In genomic region chr11:98447475-98447834, GRCm38 (mm10) we compare ENCODE assay signal across 8 mouse cellular contexts. TPM values are rescaled to one million over a fixed set of nuclear protein-coding genes. Genes with fewer than 3 reads are reported as not detected.
DNase-seq lines count a peak whose midpoint lies in the region; ATAC-seq and TF ChIP-seq lines count a peak whose summit lies in the region.

No protein-coding gene starts in this region.

- no peaks in the 10 kb centered on the region for H3K27me3 ChIP-seq in heart, embryonic 14.5 days (ENCODE audit: control insufficient read depth, insufficient read depth, low read length)
- H3K27me3 ChIP-seq in heart, adult 2 months (ENCODE audit: control insufficient read depth, insufficient read depth, low read length): no peaks in the 10 kb centered on the region; the same call in 1 of the 2 replicates
- peaks cover 46% of the 10 kb centered on the region for H3K27me3 ChIP-seq in hindbrain, embryonic 12.5 days
- H3K27me3 ChIP-seq in liver, embryonic 15.5 days: peaks cover 68% of the 10 kb centered on the region

- no peak for TF ChIP-seq CTCF in heart, adult 2 months (IDR thresholded peaks at IDR 0.05)

- no peak for ATAC-seq in heart, embryonic 14.5 days (ENCODE audit: insufficient number of reproducible peaks, insufficient read depth, low FRiP score, low read depth)
- no peak for ATAC-seq in hindbrain, embryonic 12.5 days (ENCODE audit: low FRiP score)
- no peak for ATAC-seq in liver, embryonic 15.5 days (ENCODE audit: insufficient read depth)

- H3K27ac ChIP-seq in heart, embryonic 14.5 days (replicated peaks in 1 of 2; ENCODE audit: control insufficient read depth in 1 of 2, insufficient read depth in 1 of 2, low read depth in 2 of 2, low read length in 2 of 2): no peak overlapping the region
- no peak overlapping the region for H3K27ac ChIP-seq in heart, adult 2 months
- no peak overlapping the region for H3K27ac ChIP-seq in hindbrain, embryonic 12.5 days
- H3K27ac ChIP-seq in liver, embryonic 15.5 days (replicated peaks): peak overlapping the region; percentile 79

- no peaks in the 10 kb centered on the region for H3K79me2 ChIP-seq in heart, adult 2 months (replicated peaks; ENCODE audit: control insufficient read depth, insufficient read depth, low read length)

- H3K9ac ChIP-seq in heart, embryonic 14.5 days (ENCODE audit: low read length): peak overlapping the region; percentile 57; the same call in 1 of the 2 replicates
- no peak overlapping the region for H3K9ac ChIP-seq in heart, adult 2 months (ENCODE audit: low read depth, low read length)
- 0 out of 2 replicates have a peak overlapping the region, but pooled peaks have one; percentile 8 for H3K9ac ChIP-seq in hindbrain, embryonic 12.5 days
- H3K9ac ChIP-seq in liver, embryonic 15.5 days: no peak overlapping the region

- H3K4me1 ChIP-seq in heart, embryonic 14.5 days (ENCODE audit: control insufficient read depth in 2 of 2, insufficient read depth in 2 of 2, low read length in 2 of 2): peaks cover 9 to 23% of the 10 kb centered on the region in 2 experiments
- H3K4me1 ChIP-seq in heart, adult 2 months (ENCODE audit: control insufficient read depth, insufficient read depth, low read length): no peaks in the 10 kb centered on the region
- peaks cover 14% of the 10 kb centered on the region for H3K4me1 ChIP-seq in hindbrain, embryonic 12.5 days
- no peaks in the 10 kb centered on the region; the same call in 1 of the 2 replicates for H3K4me1 ChIP-seq in liver, embryonic 15.5 days (replicated peaks)

- H3K4me2 ChIP-seq in heart, embryonic 14.5 days (ENCODE audit: low read length): peak overlapping the region; percentile 65
- H3K4me2 ChIP-seq in hindbrain, embryonic 12.5 days (replicated peaks): peak overlapping the region; percentile 32
- H3K4me2 ChIP-seq in liver, embryonic 15.5 days: no peak overlapping the region

- peak overlapping the region in 1 of 2 experiments; percentile 28; a peak in 1 of 4 replicates for H3K4me3 ChIP-seq in heart, embryonic 14.5 days (ENCODE audit: control insufficient read depth in 1 of 2, insufficient read depth in 1 of 2, low read depth in 1 of 2, low read length in 2 of 2)
- H3K4me3 ChIP-seq in heart, adult 2 months: no peak overlapping the region
- peak overlapping the region; percentile 17 for H3K4me3 ChIP-seq in hindbrain, embryonic 12.5 days
- peak overlapping the region; percentile 49 for H3K4me3 ChIP-seq in liver, embryonic 15.5 days (replicated peaks)

- TF ChIP-seq POLR2A in heart, adult 2 months (IDR thresholded peaks at IDR 0.05; ENCODE audit: insufficient read depth, low read depth, low read length): no peak

- WGBS in heart, embryonic 14.5 days: 13% methylated on average over 7 of the region's 7 CpGs
- 30% methylated on average over 7 of the region's 7 CpGs for WGBS in heart, adult 2 months
- WGBS in hindbrain, embryonic 12.5 days: 7% methylated on average over 7 of the region's 7 CpGs
- WGBS in liver, embryonic 15.5 days (ENCODE audit: insufficient replicate concordance): 19% methylated on average over 7 of the region's 7 CpGs

- no peaks in the 10 kb centered on the region for H3K36me3 ChIP-seq in heart, embryonic 14.5 days (ENCODE audit: control insufficient read depth, insufficient read depth, low read length)
- H3K36me3 ChIP-seq in heart, adult 2 months (ENCODE audit: control insufficient read depth, insufficient read depth, low read length): no peaks in the 10 kb centered on the region
- H3K36me3 ChIP-seq in hindbrain, embryonic 12.5 days: no peaks in the 10 kb centered on the region
- H3K36me3 ChIP-seq in liver, embryonic 15.5 days (replicated peaks): peaks cover 16% of the 10 kb centered on the region

- DNase-seq in heart, adult 2 months: no peak
- DNase-seq in ES-CJ7 (ENCODE audit: low read depth, low spot score): peak; percentile 59
- no peak for DNase-seq in c-Kit-positive CD71-positive TER-119-positive erythroid progenitor cells, embryonic 14.5 days (ENCODE audit: low spot score)
- no peak for DNase-seq in layer of hippocampus, adult 9-10 months (ENCODE audit: low spot score)
- no peak for DNase-seq in ovary, postnatal 14 days (ENCODE audit: low spot score)

- intact Hi-C loops in heart, adult 2 months (cut with DNase I): no loop called here

- no peaks in the 10 kb centered on the region for H3K9me3 ChIP-seq in heart, embryonic 14.5 days (ENCODE audit: control insufficient read depth, low read length)
- H3K9me3 ChIP-seq in hindbrain, embryonic 12.5 days (replicated peaks): no peaks in the 10 kb centered on the region
- H3K9me3 ChIP-seq in liver, embryonic 15.5 days (replicated peaks): no peaks in the 10 kb centered on the region

- TF ChIP-seq EP300 in heart, adult 2 months (IDR thresholded peaks at IDR 0.05; ENCODE audit: insufficient read depth, low read depth, low read length): no peak

RNA-seq across cellular contexts. Expression of gene Grb7, which starts 1.3 kb away (rescaled TPM):
- 0.50 TPM in 1 of 2 replicates, not detected in the other for polyA plus RNA-seq in heart, embryonic 14.5 days (2014; fragmentation: Nextera tagmentation; extraction: Ambion mirVana)
- under 1 TPM; 0.11 to 0.31 TPM for total RNA-seq in heart, adult 2 months (2021)
- 0.56 and 0.72 TPM in 2 replicates for polyA plus RNA-seq in heart, adult 2 months (2012; rRNA removed)
- 2.0 and 4.4 TPM in 2 replicates for polyA plus RNA-seq in hindbrain, embryonic 12.5 days (2016; fragmentation: Nextera tagmentation; extraction: Ambion mirVana)
- 25.5 and 32.0 TPM in 2 replicates for polyA plus RNA-seq in liver, embryonic 15.5 days (2015; fragmentation: Nextera tagmentation; extraction: Ambion mirVana)

RNA-seq across cellular contexts. Expression of gene Mien1, which starts 8.7 kb away (rescaled TPM):
- polyA plus RNA-seq in heart, embryonic 14.5 days (2014; fragmentation: Nextera tagmentation; extraction: Ambion mirVana): 120 and 138 TPM in 2 replicates
- total RNA-seq in heart, adult 2 months (2021): 10 to 100 TPM; 61.6 to 63.6 TPM
- polyA plus RNA-seq in heart, adult 2 months (2012; rRNA removed): 53.5 and 80.0 TPM in 2 replicates
- polyA plus RNA-seq in hindbrain, embryonic 12.5 days (2016; fragmentation: Nextera tagmentation; extraction: Ambion mirVana): 158 and 159 TPM in 2 replicates
- polyA plus RNA-seq in liver, embryonic 15.5 days (2015; fragmentation: Nextera tagmentation; extraction: Ambion mirVana): 57.2 TPM in 2 replicates

RNA-seq across cellular contexts. Expression of gene Erbb2, which starts 35.2 kb away (rescaled TPM):
- polyA plus RNA-seq in heart, embryonic 14.5 days (2014; fragmentation: Nextera tagmentation; extraction: Ambion mirVana): 54.5 and 55.1 TPM in 2 replicates
- 1 to 10 TPM; 6.6 to 6.9 TPM for total RNA-seq in heart, adult 2 months (2021)
- polyA plus RNA-seq in heart, adult 2 months (2012; rRNA removed): 8.4 and 9.2 TPM in 2 replicates
- polyA plus RNA-seq in hindbrain, embryonic 12.5 days (2016; fragmentation: Nextera tagmentation; extraction: Ambion mirVana): 25.9 and 26.9 TPM in 2 replicates
- polyA plus RNA-seq in liver, embryonic 15.5 days (2015; fragmentation: Nextera tagmentation; extraction: Ambion mirVana): 2.0 and 2.3 TPM in 2 replicates

RNA-seq across cellular contexts. Expression of gene Pgap3, which starts 47.2 kb away (rescaled TPM):
- 14.2 and 15.5 TPM in 2 replicates for polyA plus RNA-seq in heart, embryonic 14.5 days (2014; fragmentation: Nextera tagmentation; extraction: Ambion mirVana)
- 1 to 10 TPM; 7.7 to 8.5 TPM for total RNA-seq in heart, adult 2 months (2021)
- polyA plus RNA-seq in heart, adult 2 months (2012; rRNA removed): 18.8 and 21.1 TPM in 2 replicates
- polyA plus RNA-seq in hindbrain, embryonic 12.5 days (2016; fragmentation: Nextera tagmentation; extraction: Ambion mirVana): 9.1 and 10.2 TPM in 2 replicates
- 3.3 and 3.5 TPM in 2 replicates for polyA plus RNA-seq in liver, embryonic 15.5 days (2015; fragmentation: Nextera tagmentation; extraction: Ambion mirVana)

Comparison
In these comparisons a context has a peak if more than half of its experiments do, and no peak if none do; other contexts are left out.
1. H3K9ac ChIP-seq: peak in heart, embryonic 14.5 days (single experiment) and hindbrain, embryonic 12.5 days (single experiment); none in heart, adult 2 months (single experiment) and liver, embryonic 15.5 days (single experiment).